Mouse (Mus musculus): Measurements from ENCODE around the gene Cdk19. TPM values are rescaled to one million over a fixed set of nuclear protein-coding genes. Genes with fewer than 3 reads are reported as not detected.

The Cdk19 gene
- polyA plus RNA-seq, 1 experiment = 21.5 TPM

GRCm38 (mm10) chr10:40348566-40349536, 9.5 kb downstream of the Cdk19 start:
- no peak for TF ChIP-seq CTCF (IDR thresholded peaks at IDR 0.05; ENCODE audit: insufficient read depth, low read length)
- TF ChIP-seq POLR2A (IDR thresholded peaks at IDR 0.05; ENCODE audit: borderline replicate concordance, extremely low read depth, low read depth, low read length) = peak; percentile 85; the same call in 1 of the 2 replicates
- peak; percentile 94 for DNase-seq
- Histone ChIP-seq H3K4me1 (ENCODE audit: control insufficient read depth, insufficient read depth, low read length) (no peaks in the 10 kb centered on the region), H3K4me3 (replicated peaks; ENCODE audit: extremely low read depth, low read depth, low read length) (peak overlapping the region; percentile 94)
- under 1% methylated on average over 76 of the region's 76 CpGs for WGBS

GRCm38 (mm10) chr10:40349631-40350177, 10.3 kb downstream of the Cdk19 start:
- H3K4me1 ChIP-seq (ENCODE audit: control insufficient read depth, insufficient read depth, low read length) = no peaks in the 10 kb centered on the region; the same call in 1 of the 2 replicates
- DNase-seq = no peak
- H3K4me3 ChIP-seq (replicated peaks; ENCODE audit: extremely low read depth, low read depth, low read length) = peak overlapping the region; percentile 76
- TF ChIP-seq POLR2A (IDR thresholded peaks at IDR 0.05; ENCODE audit: borderline replicate concordance, extremely low read depth, low read depth, low read length) (no peak), CTCF (IDR thresholded peaks at IDR 0.05; ENCODE audit: insufficient read depth, low read length) (no peak)
- WGBS = under 1% methylated on average over 62 of the region's 62 CpGs

GRCm38 (mm10) chr10:40350245-40350932, 11.0 kb downstream of the Cdk19 start:
- Histone ChIP-seq H3K4me1 (ENCODE audit: control insufficient read depth, insufficient read depth, low read length) (no peaks in the 10 kb centered on the region; the same call in 1 of the 2 replicates), H3K4me3 (replicated peaks; ENCODE audit: extremely low read depth, low read depth, low read length) (peak overlapping the region; percentile 76)
- 42% methylated on average over 12 of the region's 12 CpGs for WGBS
- no peak for TF ChIP-seq POLR2A (IDR thresholded peaks at IDR 0.05; ENCODE audit: borderline replicate concordance, extremely low read depth, low read depth, low read length)
- TF ChIP-seq CTCF (IDR thresholded peaks at IDR 0.05; ENCODE audit: insufficient read depth, low read length) = no peak
- DNase-seq = no peak

GRCm38 (mm10) chr10:40351156-40351555, 11.8 kb downstream of the Cdk19 start:
- Histone ChIP-seq H3K4me1 (ENCODE audit: control insufficient read depth, insufficient read depth, low read length) (no peaks in the 10 kb centered on the region; the same call in 1 of the 2 replicates), H3K4me3 (replicated peaks; ENCODE audit: extremely low read depth, low read depth, low read length) (no peak overlapping the region)
- no peak for DNase-seq
- TF ChIP-seq POLR2A (IDR thresholded peaks at IDR 0.05; ENCODE audit: borderline replicate concordance, extremely low read depth, low read depth, low read length) = no peak
- no peak for TF ChIP-seq CTCF (IDR thresholded peaks at IDR 0.05; ENCODE audit: insufficient read depth, low read length)
- WGBS = 68% methylated on average over 4 of the region's 4 CpGs

GRCm38 (mm10) chr10:40354081-40354480, 14.7 kb downstream of the Cdk19 start:
- DNase-seq = no peak
- H3K4me1 ChIP-seq (ENCODE audit: control insufficient read depth, insufficient read depth, low read length) = no peaks in the 10 kb centered on the region; the same call in 1 of the 2 replicates
- no peak overlapping the region for H3K4me3 ChIP-seq (replicated peaks; ENCODE audit: extremely low read depth, low read depth, low read length)
- TF ChIP-seq POLR2A (IDR thresholded peaks at IDR 0.05; ENCODE audit: borderline replicate concordance, extremely low read depth, low read depth, low read length) = no peak
- no peak for TF ChIP-seq CTCF (IDR thresholded peaks at IDR 0.05; ENCODE audit: insufficient read depth, low read length)
- 80% methylated on average over 9 of the region's 9 CpGs for WGBS

- H3K4me3 ChIP-seq (replicated peaks; ENCODE audit: extremely low read depth, low read depth, low read length) = no peak overlapping the region
- WGBS = 67% methylated on average over 1 of the region's 1 CpGs
- TF ChIP-seq POLR2A (IDR thresholded peaks at IDR 0.05; ENCODE audit: borderline replicate concordance, extremely low read depth, low read depth, low read length) (no peak), CTCF (IDR thresholded peaks at IDR 0.05; ENCODE audit: insufficient read depth, low read length) (no peak)
- DNase-seq = no peak
- H3K4me1 ChIP-seq (ENCODE audit: control insufficient read depth, insufficient read depth, low read length) = no peaks in the 10 kb centered on the region; the same call in 1 of the 2 replicates
These were observed 15.2 kb downstream of the Cdk19 start for GRCm38 (mm10) chr10:40354556-40354955.

GRCm38 (mm10) chr10:40358166-40358565, 18.8 kb downstream of the Cdk19 start:
- no peak for DNase-seq
- peaks cover 2% of the 10 kb centered on the region; the same call in 1 of the 2 replicates for H3K4me1 ChIP-seq (ENCODE audit: control insufficient read depth, insufficient read depth, low read length)
- TF ChIP-seq POLR2A (IDR thresholded peaks at IDR 0.05; ENCODE audit: borderline replicate concordance, extremely low read depth, low read depth, low read length) (no peak), CTCF (IDR thresholded peaks at IDR 0.05; ENCODE audit: insufficient read depth, low read length) (no peak)
- 16% methylated on average over 2 of the region's 2 CpGs for WGBS
- H3K4me3 ChIP-seq (replicated peaks; ENCODE audit: extremely low read depth, low read depth, low read length) = no peak overlapping the region

- 87% methylated on average over 2 of the region's 2 CpGs for WGBS
- Histone ChIP-seq H3K4me3 (replicated peaks; ENCODE audit: extremely low read depth, low read depth, low read length) (no peak overlapping the region), H3K4me1 (ENCODE audit: control insufficient read depth, insufficient read depth, low read length) (peaks cover 2% of the 10 kb centered on the region; the same call in 1 of the 2 replicates)
- TF ChIP-seq CTCF (IDR thresholded peaks at IDR 0.05; ENCODE audit: insufficient read depth, low read length) = no peak
- no peak for TF ChIP-seq POLR2A (IDR thresholded peaks at IDR 0.05; ENCODE audit: borderline replicate concordance, extremely low read depth, low read depth, low read length)
- no peak for DNase-seq
These were observed 19.8 kb downstream of the Cdk19 start for GRCm38 (mm10) chr10:40359131-40359530.

GRCm38 (mm10) chr10:40363004-40363403, 23.6 kb downstream of the Cdk19 start:
- TF ChIP-seq POLR2A (IDR thresholded peaks at IDR 0.05; ENCODE audit: borderline replicate concordance, extremely low read depth, low read depth, low read length) (no peak), CTCF (IDR thresholded peaks at IDR 0.05; ENCODE audit: insufficient read depth, low read length) (no peak)
- no peak for DNase-seq
- H3K4me3 ChIP-seq (replicated peaks; ENCODE audit: extremely low read depth, low read depth, low read length) = no peak overlapping the region
- peaks cover 4% of the 10 kb centered on the region; the same call in 1 of the 2 replicates for H3K4me1 ChIP-seq (ENCODE audit: control insufficient read depth, insufficient read depth, low read length)
- WGBS = 52% methylated on average over 4 of the region's 4 CpGs

Data from lung, adult 2 months (tissue).